Mouse (Mus musculus) bone marrow, adult 2 months (tissue): ENCODE results near the gene Nr3c2.

Experiments used
- CTCF ChIP-seq: fragments of 200-500 bp; IDR thresholded peaks from 2 replicates; pipeline ENCODE4 v1.5.1; 2011; ENCODE audit warnings: low read length, control low read depth; ENCODE audit not compliant: control insufficient read depth, insufficient read depth
- POLR2A ChIP-seq: fragments of 200-500 bp; IDR thresholded peaks from 2 replicates; pipeline ENCODE4 v1.6.1; 2011; ENCODE audit warnings: low read depth, mild to moderate bottlenecking, control low read depth, low read length, borderline replicate concordance; ENCODE audit not compliant: control insufficient read depth

DNA sequence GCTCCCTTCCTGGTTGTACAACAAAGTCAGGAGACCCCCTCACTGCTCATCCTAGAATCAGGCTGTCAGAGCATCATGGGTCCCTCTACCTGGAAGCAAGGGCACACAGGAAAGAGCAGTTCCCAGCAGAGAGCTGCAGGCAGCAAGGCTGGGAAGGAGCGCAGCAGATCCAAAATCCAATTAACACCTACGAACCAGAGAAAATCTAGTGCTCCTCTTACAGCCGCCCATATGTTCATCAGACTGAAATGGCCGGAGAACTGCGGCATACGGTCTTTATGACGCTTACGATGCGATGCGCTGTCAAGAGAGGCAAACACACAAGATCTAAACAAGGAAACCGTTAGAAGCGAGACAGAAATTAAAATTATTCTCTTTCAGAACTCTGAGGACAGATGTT is 389.2 kb downstream of the Nr3c2 start:
- TF ChIP-seq POLR2A (no peak), CTCF (no peak)
